Comparison of ENCODE assay signal across 14 mouse cellular contexts in genomic region chr17:25255110-25255509, GRCm38 (mm10). TPM values are rescaled to one million over a fixed set of nuclear protein-coding genes. Genes with fewer than 3 reads are reported as not detected.
DNase-seq lines count a peak whose midpoint lies in the region; ATAC-seq and TF ChIP-seq lines count a peak whose summit lies in the region.
"Had no signal": no experiment of that assay in that cellular context is flagged by ENCODE, and none has a peak within 500 bp of the region (broad histone marks: within the 10 kb centered on the region; RNA-seq: fewer than 3 reads in every experiment).

No protein-coding gene starts in this region.

- H3K9me3 ChIP-seq in heart, embryonic 10.5 days: no peaks in the 10 kb centered on the region
- no peaks in the 10 kb centered on the region for H3K9me3 ChIP-seq in liver, embryonic 13.5 days (replicated peaks)
- H3K9me3 ChIP-seq: embryonic facial prominence, embryonic 13.5 days; forebrain, embryonic 10.5 days had no signal

- no peak for DNase-seq in heart, embryonic 10.5 days (ENCODE audit: low spot score)
- no peak for DNase-seq in heart, postnatal 36 days
- no peak for DNase-seq in liver, embryonic 13.5 days
- no peak for DNase-seq in liver
- no peak for DNase-seq in thymus, postnatal 25 days
- DNase-seq in c-Kit-positive CD71-positive TER-119-positive erythroid progenitor cells, embryonic 14.5 days (ENCODE audit: low spot score): no peak
- DNase-seq: cerebellum, adult 18-20 months; kidney, adult 2 months had no signal

- TF ChIP-seq CTCF in small intestine, adult 2 months (IDR thresholded peaks at IDR 0.05; ENCODE audit: extremely low read depth, insufficient read length, insufficient replicate concordance, low read depth, low read length): no peak

- H3K27ac ChIP-seq in heart, embryonic 10.5 days: peak overlapping the region; percentile 59; the same call in 1 of the 2 replicates
- no peak overlapping the region for H3K27ac ChIP-seq in liver, embryonic 13.5 days
- H3K27ac ChIP-seq in small intestine, adult 2 months (ENCODE audit: insufficient read depth, low read depth, low read length): no peak overlapping the region
- H3K27ac ChIP-seq: embryonic facial prominence, embryonic 13.5 days; forebrain, embryonic 10.5 days had no signal

- no peak for TF ChIP-seq POLR2A in small intestine, adult 2 months (IDR thresholded peaks at IDR 0.05; ENCODE audit: low read depth, low read length)

- 0 out of 2 replicates have a peak overlapping the region, but pooled peaks have one; percentile 61 for H3K4me3 ChIP-seq in heart, embryonic 10.5 days
- 0 out of 2 replicates have a peak overlapping the region, but pooled peaks have one; percentile 43 for H3K4me3 ChIP-seq in liver, embryonic 13.5 days (replicated peaks)
- H3K4me3 ChIP-seq in small intestine, adult 2 months (ENCODE audit: low read depth, low read length): peak overlapping the region; percentile 48; the same call in 1 of the 2 replicates

- intact Hi-C loops in heart, postnatal 36 days (cut with DNase I): no loop called here

- ATAC-seq in liver, embryonic 13.5 days (ENCODE audit: low read depth): no peak
- ATAC-seq in inflammation-experienced regulatory T-cells, adult 6 months: peak; percentile 56

- peaks cover 21% of the 10 kb centered on the region for H3K4me1 ChIP-seq in heart, embryonic 10.5 days
- H3K4me1 ChIP-seq in liver, embryonic 13.5 days (replicated peaks): peaks cover 15% of the 10 kb centered on the region
- peaks cover 6% of the 10 kb centered on the region for H3K4me1 ChIP-seq in small intestine, adult 2 months (ENCODE audit: control insufficient read depth, insufficient read depth, insufficient read length, low read length)

- 48% methylated on average over 2 of the region's 2 CpGs for WGBS in heart, embryonic 10.5 days
- WGBS in liver, embryonic 13.5 days (ENCODE audit: insufficient replicate concordance): 51% methylated on average over 2 of the region's 2 CpGs
- 55% methylated on average over 2 of the region's 2 CpGs for WGBS in small intestine, adult 2 months

- no peak overlapping the region for H3K9ac ChIP-seq in liver, embryonic 13.5 days

- H3K36me3 ChIP-seq in heart, embryonic 10.5 days: peaks cover 20% of the 10 kb centered on the region
- peaks cover 13% of the 10 kb centered on the region for H3K36me3 ChIP-seq in liver, embryonic 13.5 days
- H3K36me3 ChIP-seq in small intestine, adult 2 months (ENCODE audit: control insufficient read depth, insufficient read depth, low read length): peaks cover 6% of the 10 kb centered on the region; the same call in 1 of the 2 replicates

- H3K4me2 ChIP-seq in liver, embryonic 13.5 days: no peak overlapping the region

- peaks cover 75% of the 10 kb centered on the region for H3K27me3 ChIP-seq in heart, embryonic 10.5 days (ENCODE audit: insufficient read depth, poor library complexity, severe bottlenecking)
- H3K27me3 ChIP-seq in liver, embryonic 13.5 days: peaks cover 67% of the 10 kb centered on the region
- peaks cover 17% of the 10 kb centered on the region for H3K27me3 ChIP-seq in small intestine, adult 2 months (ENCODE audit: control insufficient read depth, insufficient read depth, low read length)

RNA-seq across cellular contexts. Expression of gene Baiap3, which starts 1.1 kb away (rescaled TPM):
- polyA plus RNA-seq in heart, embryonic 10.5 days (2016; fragmentation: Nextera tagmentation; extraction: Ambion mirVana): 0.54 and 1.3 TPM in 2 replicates
- total RNA-seq in heart, postnatal 36 days (2021): under 1 TPM; 0.42 to 0.43 TPM
- polyA plus RNA-seq in liver, embryonic 13.5 days (2015; fragmentation: Nextera tagmentation; extraction: Ambion mirVana): 0.12 and 0.25 TPM in 2 replicates
- 10 to 100 TPM in 2 of 3 experiments, 1 to 10 TPM in 1; 2.6 to 42.7 (median 10.9) TPM for polyA plus RNA-seq in inflammation-experienced regulatory T-cells, adult 6 months (2017; shearing (Covaris generic))
- polyA plus RNA-seq in small intestine, adult 2 months (2012; rRNA removed): 10.1 TPM in 2 replicates

RNA-seq across cellular contexts. Expression of gene Tsr3, which starts 15.1 kb away (rescaled TPM):
- polyA plus RNA-seq in heart, embryonic 10.5 days (2016; fragmentation: Nextera tagmentation; extraction: Ambion mirVana): 44.9 and 58.4 TPM in 2 replicates
- 10 to 100 TPM in 1 of 2 experiments, 1 to 10 TPM in 1; 8.6 to 11.0 TPM for total RNA-seq in heart, postnatal 36 days (2021)
- 24.2 and 27.6 TPM in 2 replicates for polyA plus RNA-seq in liver, embryonic 13.5 days (2015; fragmentation: Nextera tagmentation; extraction: Ambion mirVana)
- 10 to 100 TPM; 30.9 to 35.3 (median 31.4) TPM for polyA plus RNA-seq in inflammation-experienced regulatory T-cells, adult 6 months (2017; shearing (Covaris generic))
- polyA plus RNA-seq in small intestine, adult 2 months (2012; rRNA removed): 6.8 and 13.3 TPM in 2 replicates

RNA-seq across cellular contexts. Expression of gene Gnptg, which starts 15.2 kb away (rescaled TPM):
- 31.2 and 36.7 TPM in 2 replicates for polyA plus RNA-seq in heart, embryonic 10.5 days (2016; fragmentation: Nextera tagmentation; extraction: Ambion mirVana)
- total RNA-seq in heart, postnatal 36 days (2021): 10 to 100 TPM; 13.9 TPM
- polyA plus RNA-seq in liver, embryonic 13.5 days (2015; fragmentation: Nextera tagmentation; extraction: Ambion mirVana): 21.4 and 21.5 TPM in 2 replicates
- 10 to 100 TPM; 43.0 to 79.2 (median 61.5) TPM for polyA plus RNA-seq in inflammation-experienced regulatory T-cells, adult 6 months (2017; shearing (Covaris generic))
- 21.0 and 29.3 TPM in 2 replicates for polyA plus RNA-seq in small intestine, adult 2 months (2012; rRNA removed)

RNA-seq across cellular contexts. Expression of gene Ube2i, which starts 19.3 kb away (rescaled TPM):
- 528 and 716 TPM in 2 replicates for polyA plus RNA-seq in heart, embryonic 10.5 days (2016; fragmentation: Nextera tagmentation; extraction: Ambion mirVana)
- total RNA-seq in heart, postnatal 36 days (2021): 10 to 100 TPM; 84.3 to 95.1 TPM
- 333 and 391 TPM in 2 replicates for polyA plus RNA-seq in liver, embryonic 13.5 days (2015; fragmentation: Nextera tagmentation; extraction: Ambion mirVana)
- 100 to 1,000 TPM; 418 to 487 (median 438) TPM for polyA plus RNA-seq in inflammation-experienced regulatory T-cells, adult 6 months (2017; shearing (Covaris generic))
- 24.8 and 50.8 TPM in 2 replicates for polyA plus RNA-seq in small intestine, adult 2 months (2012; rRNA removed)

RNA-seq across cellular contexts. Expression of gene Prss34, which starts 43.1 kb away (rescaled TPM):
- polyA plus RNA-seq in heart, embryonic 10.5 days (2016; fragmentation: Nextera tagmentation; extraction: Ambion mirVana): not detected in 2 replicates
- under 1 TPM; 0.22 to 0.25 TPM for total RNA-seq in heart, postnatal 36 days (2021)
- polyA plus RNA-seq in liver, embryonic 13.5 days (2015; fragmentation: Nextera tagmentation; extraction: Ambion mirVana): 0.82 and 1.2 TPM in 2 replicates
- polyA plus RNA-seq in inflammation-experienced regulatory T-cells, adult 6 months (2017; shearing (Covaris generic)): not detected
- polyA plus RNA-seq in small intestine, adult 2 months (2012; rRNA removed): not detected in 2 replicates
- total RNA-seq: left cerebral cortex, adult 8-10 months; liver, adult 2 months had no signal
- polyA plus RNA-seq: forebrain, embryonic 10.5 days; kidney, adult 2 months; liver, adult 2 months had no signal
